Mouse (Mus musculus) left cerebral cortex, postnatal 10 days (tissue): ENCODE measurements around the gene Obscn. TPM values are rescaled to one million over a fixed set of nuclear protein-coding genes. Genes with fewer than 3 reads are reported as not detected.

ENCODE experiments used
- DNase-seq, 2 experiments: peaks; one replicate each; pipeline ENCODE4 v3.0.0; 2021 to 2022; ENCODE audit warnings: low spot score in 2 of 2, mixed read lengths in 1 of 2; ENCODE audit errors: extremely low spot score in 1 of 2
- intact Hi-C: fragments of 180-260 bp; cut with DNase I; formaldehyde crosslinking; loops from one replicate; pipeline ENCODE4 v1.15.1; 2025
- total RNA-seq, 2 experiments: library from RNA; stranded (reverse); gene quantifications; 2 replicates each; pipeline ENCODE4 v1.2.3; 2021

Gene Obscn
- total RNA-seq, 2 experiments from 2014 or later = 2.1 to 2.3 TPM

DNA sequence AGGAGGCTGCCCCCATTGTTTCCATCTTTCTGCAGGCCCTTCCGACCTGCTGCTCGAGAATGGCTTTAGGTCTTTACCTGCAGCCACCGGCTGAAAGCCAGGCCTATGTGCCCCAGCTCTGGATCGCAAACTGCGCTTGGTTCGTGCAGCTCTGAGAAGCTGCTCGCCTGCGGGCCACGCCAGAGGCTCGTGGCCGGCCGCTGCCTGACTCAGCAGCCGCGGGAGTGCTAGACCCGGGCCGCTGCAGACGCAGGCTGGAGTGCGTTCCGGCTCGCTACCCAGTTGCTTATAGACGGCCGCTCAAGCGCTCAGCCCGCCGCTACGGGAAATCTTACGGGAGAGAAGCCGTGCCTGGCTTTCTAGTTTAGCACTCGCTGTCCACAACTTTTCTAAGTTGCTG is 159.1 kb downstream of the Obscn start:
- no peak for DNase-seq
- intact Hi-C loops = loop anchor here (10.0 kb wide), 1 partner anchor 208 kb away; the partner anchor contains the start of gene Gjc2

DNA sequence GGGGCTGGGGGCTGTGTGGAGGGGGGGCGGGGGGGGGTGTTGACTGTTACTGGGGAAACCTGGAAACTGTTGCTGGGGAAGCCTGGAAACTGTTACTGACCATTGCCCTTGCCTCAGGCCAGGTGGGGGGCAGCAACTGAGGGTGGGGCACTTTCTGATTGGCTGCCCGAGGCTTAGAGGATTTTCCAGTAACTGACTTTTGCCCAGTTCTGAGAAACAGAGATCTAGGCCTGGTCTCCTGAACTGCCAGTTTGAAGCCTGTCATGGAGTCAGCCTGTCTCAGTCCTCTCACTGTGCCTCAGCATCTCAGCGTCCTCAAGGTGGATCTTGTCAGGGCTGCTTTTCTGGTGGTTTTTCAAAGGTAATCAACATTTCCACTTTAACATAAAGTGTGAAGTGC is 161.8 kb downstream of the Obscn start:
- intact Hi-C loops = loop anchor here (10.0 kb wide), 1 partner anchor 210 kb away; the partner anchor contains the start of gene Gjc2
- DNase-seq = no peak

DNA sequence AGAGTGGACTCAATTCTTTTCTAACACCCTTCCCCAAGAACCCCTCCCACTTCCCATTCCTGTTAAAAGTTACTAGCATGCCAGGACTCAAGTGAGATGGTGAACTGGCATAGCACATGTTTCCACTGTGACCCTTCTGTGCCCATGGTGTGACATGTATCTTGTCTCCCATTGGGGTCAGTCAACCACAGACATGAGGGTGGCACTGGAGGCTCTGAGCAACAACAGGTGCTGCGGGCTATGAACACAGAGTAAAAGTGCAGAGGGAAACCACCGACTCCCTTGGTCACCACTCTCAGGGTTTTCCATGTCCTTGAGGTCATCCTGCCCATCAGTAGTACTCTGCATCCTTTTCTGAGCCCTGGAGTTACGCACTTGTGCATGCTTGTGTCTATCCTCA is 164.4 kb downstream of the Obscn start:
- intact Hi-C loops = loop anchor here (10.0 kb wide), 1 partner anchor 213 kb away; the partner anchor contains the start of gene Gjc2

DNA sequence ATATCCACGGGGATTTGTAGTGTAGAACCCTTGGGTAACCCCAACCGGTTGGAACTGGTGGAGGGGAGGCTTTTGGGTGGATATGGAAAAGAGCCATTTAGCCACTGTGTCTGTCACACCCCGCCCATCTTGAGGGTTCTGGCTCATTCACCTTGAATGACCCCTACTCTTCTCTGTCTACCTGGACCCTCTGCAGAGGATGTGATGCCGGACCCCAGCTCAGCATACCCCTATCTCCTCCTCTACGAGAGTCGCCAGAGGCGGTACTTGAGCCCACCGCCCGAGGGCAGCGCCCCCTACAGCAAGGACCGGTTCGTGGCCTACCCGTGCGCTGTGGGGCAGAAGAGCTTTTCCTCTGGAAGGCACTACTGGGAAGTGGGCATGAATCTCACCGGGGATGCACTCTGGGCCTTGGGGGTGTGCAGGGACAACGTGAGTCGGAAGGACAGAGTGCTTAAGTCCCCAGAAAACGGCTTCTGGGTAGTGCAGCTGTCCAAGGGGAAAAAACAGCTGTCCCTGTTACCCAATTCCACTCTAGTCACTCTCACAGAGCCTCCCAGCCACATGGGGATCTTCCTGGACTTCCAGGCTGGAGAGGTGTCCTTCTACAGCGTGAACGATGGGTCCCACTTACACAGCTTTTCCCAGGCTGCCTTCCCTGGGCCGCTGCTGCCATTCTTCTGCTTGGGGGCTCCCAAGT is 165.2 kb downstream of the Obscn start:
- intact Hi-C loops = loop anchor here (10.0 kb wide), 1 partner anchor 214 kb away; the partner anchor contains the start of gene Gjc2
- DNase-seq = peak in 1 of 2 experiments; percentile 25

More for the DNA sequence above, 164.4 kb downstream of the Obscn start:
- no peak for DNase-seq

DNA sequence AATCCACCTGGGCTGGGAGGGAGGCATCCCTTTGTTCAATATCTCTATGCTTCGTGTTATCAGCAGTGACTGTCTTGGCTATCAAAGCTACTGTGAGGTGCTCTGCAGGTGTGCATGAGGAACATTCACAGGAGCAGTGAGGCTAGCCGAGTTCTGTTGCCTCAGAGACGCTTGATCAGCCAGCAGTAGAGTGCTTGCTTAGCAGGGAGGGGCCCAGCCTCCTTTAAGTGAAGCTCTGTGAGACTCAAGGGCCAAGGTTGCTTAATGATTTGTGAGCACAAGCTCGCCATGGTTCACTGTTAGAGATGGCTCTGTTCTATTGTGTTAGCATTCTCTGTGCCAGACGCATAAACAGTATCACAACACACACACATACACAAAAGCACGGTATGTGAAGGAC is 166.5 kb downstream of the Obscn start:
- peak in 1 of 2 experiments; percentile 4 for DNase-seq
- intact Hi-C loops = loop anchor here (10.0 kb wide), 2 partner anchors 215 to 325 kb away; partner anchors contain the start of genes Gjc2 and Wnt3a

DNA sequence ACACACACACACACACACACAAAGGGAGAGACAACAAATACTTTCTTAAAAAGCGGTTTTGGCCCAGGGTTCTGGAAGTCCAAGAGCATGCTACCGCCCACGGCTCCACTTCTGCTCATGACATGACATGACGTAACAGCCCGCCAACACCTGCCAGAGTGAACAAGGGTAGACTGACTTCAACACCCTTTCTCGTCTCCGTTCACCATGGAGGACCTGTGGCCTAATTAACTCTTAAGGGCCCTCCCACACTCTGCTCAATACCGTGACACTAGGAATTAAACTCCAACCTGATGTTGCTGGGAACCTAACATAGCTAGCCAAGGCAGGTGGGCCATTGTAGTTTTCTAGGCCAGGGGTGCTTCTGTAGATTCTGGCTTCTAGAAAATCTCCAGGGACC is 167.2 kb downstream of the Obscn start:
- intact Hi-C loops = loop anchor here (10.0 kb wide), 1 partner anchor 326 kb away; the partner anchor contains the start of gene Wnt3a
- DNase-seq = peak in 1 of 2 experiments; percentile 21

DNA sequence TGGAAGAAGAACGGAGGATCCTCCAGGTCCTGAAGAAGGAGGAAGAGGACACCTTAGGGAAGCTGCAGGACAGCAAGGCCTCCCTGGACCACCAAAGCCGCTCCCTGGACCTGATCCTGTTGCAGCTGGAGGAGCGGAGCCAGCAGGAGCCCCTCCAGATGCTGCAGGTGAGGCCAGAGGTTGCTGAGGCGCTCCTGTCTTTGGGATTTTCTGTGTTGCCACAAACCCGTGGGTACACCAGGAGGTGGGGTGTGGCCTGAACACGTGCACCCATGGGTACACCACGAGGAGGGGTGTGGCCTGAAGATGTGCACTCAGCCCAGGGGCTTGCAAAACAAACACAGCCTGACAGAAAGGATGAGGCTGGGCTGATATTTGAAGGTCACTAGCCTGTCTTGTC is 167.7 kb downstream of the Obscn start:
- intact Hi-C loops = loop anchor here (10.0 kb wide), 1 partner anchor 326 kb away; the partner anchor contains the start of gene Wnt3a
- peak in 1 of 2 experiments; percentile 18 for DNase-seq

DNA sequence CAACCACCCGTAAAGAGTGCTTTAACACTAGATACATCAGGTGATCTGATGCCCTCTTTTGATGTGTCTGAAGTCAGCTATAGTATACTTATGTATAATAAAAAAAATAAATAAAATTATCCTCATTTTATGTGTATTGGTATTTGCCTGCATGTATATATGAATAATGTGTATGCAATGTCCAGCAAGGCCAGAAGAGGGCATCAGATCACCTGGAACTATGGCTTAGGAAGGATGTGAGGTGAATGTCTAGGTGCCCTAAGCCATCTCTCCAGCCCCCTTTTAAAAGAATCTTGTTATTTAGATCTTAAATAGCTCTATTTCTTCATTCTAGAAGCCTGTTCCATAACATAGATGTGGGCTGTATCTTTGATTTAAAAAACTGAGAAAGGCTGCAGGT is 168.9 kb downstream of the Obscn start:
- intact Hi-C loops = loop anchor here (10.0 kb wide), 1 partner anchor 327 kb away; the partner anchor contains the start of gene Wnt3a
- DNase-seq = no peak

DNA sequence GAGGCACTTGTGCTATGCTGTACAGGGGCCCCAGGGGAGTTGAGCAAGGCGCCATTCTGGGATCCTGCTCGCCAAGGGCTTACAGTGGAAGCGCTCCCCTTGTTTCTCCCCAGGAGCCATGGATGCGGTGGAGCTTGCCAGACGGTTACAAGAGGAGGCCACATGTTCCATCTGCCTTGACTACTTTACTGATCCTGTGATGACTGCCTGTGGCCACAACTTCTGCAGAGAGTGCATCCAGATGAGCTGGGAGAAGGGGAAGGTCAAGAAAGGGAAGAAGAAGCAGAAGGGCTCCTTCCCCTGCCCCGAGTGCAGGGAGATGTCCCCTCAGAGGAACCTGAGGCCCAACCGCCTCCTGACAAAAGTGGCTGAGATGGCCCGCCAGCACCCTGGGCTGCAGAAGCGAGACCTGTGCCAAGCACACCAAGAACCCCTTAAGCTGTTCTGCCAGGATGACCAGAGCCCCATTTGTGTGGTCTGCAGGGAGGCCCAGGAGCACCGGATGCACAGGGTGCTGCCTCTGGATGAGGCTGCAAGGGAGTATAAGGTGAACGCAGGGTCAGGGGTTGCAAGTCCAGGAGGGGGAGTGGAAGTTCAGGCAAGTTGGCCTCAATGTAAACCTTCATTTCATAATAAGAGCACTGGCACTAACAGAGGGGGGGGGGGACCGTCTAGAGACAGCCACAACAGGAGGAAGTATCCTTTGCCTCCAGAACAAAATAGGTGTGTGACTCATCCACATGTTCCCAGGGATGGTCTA is 171.0 kb downstream of the Obscn start:
- intact Hi-C loops = loop anchor here (10.0 kb wide), 1 partner anchor 330 kb away; the partner anchor contains the start of gene Wnt3a

DNA sequence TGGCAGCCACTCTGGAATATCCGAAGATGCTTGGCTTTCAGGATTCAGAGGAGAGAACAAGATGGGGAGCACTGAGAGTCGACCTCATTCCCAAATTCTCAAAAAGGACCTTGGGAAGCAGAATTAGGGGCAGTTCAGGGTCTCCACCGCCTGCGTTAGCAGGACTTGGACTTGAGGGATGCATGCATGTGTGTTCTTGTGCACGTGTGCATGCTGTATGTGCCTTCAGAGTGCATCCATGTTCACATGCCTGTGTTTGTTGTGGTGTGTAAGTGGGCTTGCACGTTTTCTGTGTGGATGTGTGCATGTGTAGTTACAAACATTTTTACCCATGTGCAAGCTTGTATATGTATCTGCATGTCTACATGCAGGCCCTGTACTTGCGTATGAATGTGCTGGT is 172.0 kb downstream of the Obscn start:
- intact Hi-C loops = loop anchor here (10.0 kb wide), 1 partner anchor 331 kb away; the partner anchor contains the start of gene Wnt3a
- DNase-seq = no peak

More for the DNA sequence above, 171.0 kb downstream of the Obscn start:
- DNase-seq = no peak

DNA sequence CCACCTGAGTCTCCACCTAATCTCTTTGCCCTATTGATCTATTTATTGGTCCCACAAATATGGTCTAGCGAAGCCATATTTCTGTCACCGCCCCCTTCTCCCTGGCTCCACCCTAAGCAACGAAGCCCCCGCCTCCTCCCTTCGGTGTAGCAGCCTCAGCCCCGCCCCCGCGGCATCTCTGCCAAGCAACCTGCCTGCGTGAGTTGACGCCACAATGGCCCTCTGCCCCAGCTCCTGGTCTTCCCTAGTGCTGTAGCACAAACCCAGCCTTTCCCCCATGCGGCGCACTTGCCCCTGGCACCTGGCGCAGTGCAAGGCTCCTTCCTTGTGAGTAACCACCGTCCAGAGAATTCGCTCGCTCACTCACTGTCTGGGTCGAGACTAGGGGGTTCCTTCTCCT is 172.7 kb downstream of the Obscn start:
- peak in 1 of 2 experiments; percentile 72 for DNase-seq
- intact Hi-C loops = loop anchor here (10.0 kb wide), 1 partner anchor 331 kb away; the partner anchor contains the start of gene Wnt3a

DNA sequence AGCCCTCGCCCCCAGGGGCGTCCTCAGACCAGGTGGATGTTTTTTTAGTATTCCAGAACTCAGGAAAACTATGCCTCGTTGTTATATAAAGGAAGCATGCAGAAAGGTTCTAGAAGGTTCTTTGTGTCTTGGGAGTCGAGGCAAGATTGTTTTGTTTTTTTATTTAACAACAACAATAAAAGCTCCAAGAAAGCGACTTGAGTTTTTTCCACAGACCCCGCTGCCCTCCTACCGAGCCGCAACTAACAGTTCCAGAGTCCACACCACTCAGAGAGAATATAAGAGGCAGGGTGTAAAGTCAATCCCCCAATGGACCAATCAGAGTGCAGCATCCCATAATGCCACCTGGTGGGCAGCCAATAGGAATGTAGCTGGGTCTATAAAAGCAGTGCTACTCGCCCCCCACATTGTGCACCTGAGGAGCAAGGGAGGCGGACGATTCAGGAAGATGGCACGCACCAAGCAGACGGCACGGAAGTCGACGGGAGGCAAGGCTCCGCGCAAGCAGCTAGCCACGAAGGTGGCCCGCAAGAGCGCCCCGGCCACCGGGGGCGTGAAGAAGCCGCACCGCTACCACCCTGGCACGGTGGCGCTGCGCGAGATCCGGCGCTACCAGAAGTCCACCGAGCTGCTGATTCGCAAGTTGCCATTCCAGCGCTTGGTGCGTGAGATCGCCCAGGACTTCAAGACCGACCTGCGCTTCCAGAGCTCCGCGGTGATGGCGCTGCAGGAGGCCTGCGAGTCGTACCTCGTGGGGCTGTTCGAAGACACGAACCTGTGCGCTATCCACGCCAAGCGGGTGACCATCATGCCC is 174.6 kb downstream of the Obscn start:
- peak in 1 of 2 experiments; percentile 21 for DNase-seq
- intact Hi-C loops = loop anchor here (10.0 kb wide), 1 partner anchor 333 kb away; the partner anchor contains the start of gene Wnt3a

DNA sequence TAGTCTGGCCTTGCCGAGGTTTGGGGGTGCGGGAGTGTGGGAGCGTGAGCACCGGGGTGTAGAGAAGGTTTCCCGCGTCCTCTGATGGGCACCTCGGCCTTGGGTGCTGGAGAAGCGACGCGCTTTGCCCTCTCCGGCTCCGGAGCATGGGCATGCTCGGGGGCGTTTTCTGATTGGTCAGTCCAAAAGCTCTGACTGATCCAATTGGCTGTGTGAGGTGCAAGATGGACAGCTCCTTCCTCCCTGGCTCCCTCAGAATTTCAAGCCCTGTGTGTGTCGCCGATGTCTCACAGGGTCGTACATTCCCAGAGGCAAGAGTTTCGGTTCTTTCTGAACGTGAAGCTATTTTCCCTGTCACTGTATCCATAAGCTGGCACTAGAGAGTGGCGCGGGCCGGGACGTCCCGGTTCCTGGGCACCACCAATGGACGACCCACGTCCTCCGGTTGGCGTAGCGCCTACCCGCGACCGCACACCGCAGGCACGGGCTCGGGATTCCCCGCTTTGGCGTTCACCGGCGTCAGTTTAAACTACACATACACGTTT is 176.2 kb downstream of the Obscn start:
- DNase-seq = peak; percentile 78 to 84
- intact Hi-C loops = loop anchor here (10.0 kb wide), 1 partner anchor 335 kb away; the partner anchor contains the start of gene Wnt3a

DNA sequence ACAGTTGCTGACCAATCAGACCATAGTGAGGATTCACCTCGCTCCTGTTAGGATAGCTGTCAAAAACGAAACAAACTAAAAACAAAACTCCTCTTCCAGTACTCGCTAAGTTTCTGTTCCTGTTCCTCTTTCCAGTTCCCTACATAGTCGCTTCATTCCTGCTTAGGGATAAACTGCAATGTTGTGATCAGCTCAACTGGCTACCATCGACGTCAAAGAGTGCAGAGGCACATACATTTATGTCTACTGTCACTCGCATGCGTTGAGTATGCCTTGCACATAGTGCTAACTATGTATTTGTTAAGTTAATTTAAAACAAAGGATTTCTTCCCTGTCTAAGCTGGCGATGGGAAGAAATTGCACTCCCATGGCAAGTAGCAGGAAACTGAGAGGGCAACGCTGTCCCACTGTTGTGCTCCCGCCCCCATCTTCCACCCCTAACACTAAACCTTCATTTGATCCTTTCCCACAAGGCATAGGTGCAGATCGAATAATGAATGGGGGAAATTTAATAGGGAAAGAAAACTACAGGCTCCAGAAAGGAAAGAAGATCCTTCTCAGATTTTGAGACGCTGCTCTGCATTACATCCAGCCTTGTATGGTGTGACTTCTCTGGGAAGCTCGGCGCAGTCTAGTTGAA is 176.9 kb downstream of the Obscn start:
- intact Hi-C loops = no loop called here
- no peak for DNase-seq

DNA sequence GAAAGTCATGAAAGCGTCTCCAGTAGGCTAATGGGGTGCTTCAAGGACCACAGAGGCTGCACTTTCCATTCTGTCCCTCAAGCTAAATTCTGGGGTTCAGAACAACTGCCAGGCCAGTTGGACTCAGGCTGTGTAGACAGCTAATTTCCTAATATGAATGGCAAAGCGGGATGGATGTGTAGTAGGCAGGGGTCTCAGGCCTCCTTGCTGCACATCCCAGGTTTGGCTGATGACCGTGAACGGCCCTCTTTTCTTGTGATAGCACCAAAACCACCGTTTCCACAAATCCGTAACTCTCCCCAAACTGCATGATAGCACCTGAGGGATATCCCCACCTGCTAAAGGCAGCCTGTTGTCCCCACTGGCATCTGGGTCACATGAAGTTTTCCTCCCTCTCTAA is 177.7 kb downstream of the Obscn start:
- intact Hi-C loops = no loop called here
- no peak for DNase-seq

DNA sequence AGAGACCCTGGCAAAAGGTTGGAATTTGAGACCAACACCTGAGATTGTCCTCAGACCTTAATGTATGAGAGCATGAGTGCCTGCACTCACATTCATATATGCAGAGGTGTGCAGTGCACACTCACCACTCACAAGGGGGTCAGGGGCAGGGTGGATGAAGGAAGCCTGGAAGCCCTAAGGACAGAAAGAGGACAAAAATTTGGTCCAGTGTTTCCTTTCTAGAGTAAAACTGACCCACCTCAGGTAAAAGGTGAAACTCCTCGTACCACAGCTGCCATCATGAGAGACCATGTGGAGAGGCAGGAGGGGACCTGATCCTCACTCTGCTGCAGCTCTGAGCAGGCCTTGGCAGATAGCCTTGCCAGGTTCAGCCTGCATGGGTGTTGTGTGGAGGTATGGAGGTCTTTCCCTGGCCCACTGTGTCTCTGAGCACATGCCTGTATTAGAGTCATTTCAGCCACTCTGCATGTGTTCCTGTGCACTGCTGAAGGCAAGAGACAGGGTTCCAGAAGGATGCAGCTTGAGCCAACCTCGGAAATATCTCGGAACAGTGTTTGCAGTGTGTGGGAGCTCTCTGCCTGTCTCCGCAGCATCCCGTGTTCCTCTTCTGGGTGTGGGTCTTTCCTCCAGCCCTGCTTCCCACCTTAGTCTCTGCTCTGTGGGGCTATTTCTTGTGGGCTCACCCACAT is 178.8 kb downstream of the Obscn start:
- intact Hi-C loops = no loop called here
- DNase-seq = peak in 1 of 2 experiments; percentile 21

DNA sequence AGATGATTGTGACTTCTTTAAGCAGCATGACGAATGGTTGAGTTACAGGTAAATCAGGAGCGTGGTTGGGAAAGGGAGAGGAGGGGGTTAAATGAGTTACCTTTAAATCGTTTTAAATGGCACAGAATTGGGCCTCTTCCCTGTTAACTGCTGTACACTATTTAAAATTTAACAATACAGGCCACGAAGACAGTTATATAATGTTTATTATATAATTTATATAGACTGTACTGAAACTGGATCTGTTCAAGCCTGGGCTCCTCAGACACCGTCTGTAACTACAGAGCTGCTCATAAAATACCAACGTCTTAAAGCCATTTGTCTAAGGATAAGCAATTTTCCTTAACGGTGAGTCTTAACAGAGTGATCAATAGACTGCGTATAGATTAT is 180.3 kb downstream of the Obscn start:
- DNase-seq = no peak
- intact Hi-C loops = no loop called here
